Mouse (Mus musculus) testis, adult 2 months (tissue): ENCODE results near the gene D030056L22Rik. TPM values are rescaled to one million over a fixed set of nuclear protein-coding genes. Genes with fewer than 3 reads are reported as not detected.

Experiments used
- H3K27ac ChIP-seq: fragments of 200-500 bp; 2 replicates; pipeline ENCODE4 v1.5.1; 2012; ENCODE audit warnings: low read depth, low read length; ENCODE audit not compliant: control insufficient read depth, insufficient read depth
- H3K27me3 ChIP-seq: fragments of 200-500 bp; 2 replicates; pipeline ENCODE4 v1.6.1; 2012; ENCODE audit warnings: mild to moderate bottlenecking, low read length, moderate library complexity; ENCODE audit not compliant: control insufficient read depth, insufficient read depth
- H3K36me3 ChIP-seq: fragments of 200-500 bp; 2 replicates; pipeline ENCODE4 v1.6.1; 2012; ENCODE audit warnings: mild to moderate bottlenecking, low read length; ENCODE audit not compliant: control insufficient read depth, insufficient read depth
- H3K4me1 ChIP-seq: fragments of 200-500 bp; 2 replicates; pipeline ENCODE4 v1.6.1; 2012; ENCODE audit warnings: low read length; ENCODE audit not compliant: control insufficient read depth, insufficient read depth
- H3K4me3 ChIP-seq: fragments of 200-500 bp; 2 replicates; pipeline ENCODE4 v1.5.1; 2012; ENCODE audit warnings: low read depth, mild to moderate bottlenecking, low read length, moderate library complexity, mixed read lengths; ENCODE audit not compliant: control insufficient read depth
- CTCF ChIP-seq: fragments of 200-500 bp; IDR thresholded peaks from 2 replicates; pipeline ENCODE4 v1.5.1; 2012; ENCODE audit warnings: low read depth, mild to moderate bottlenecking, inconsistent platforms, low read length, moderate library complexity; ENCODE audit not compliant: control insufficient read depth, insufficient read depth, insufficient replicate concordance
- POLR2A ChIP-seq: fragments of 200-500 bp; IDR thresholded peaks from 2 replicates; pipeline ENCODE4 v1.6.1; 2012; ENCODE audit warnings: low read depth, mild to moderate bottlenecking, inconsistent platforms, low read length, moderate library complexity; ENCODE audit not compliant: control insufficient read depth
- polyA plus RNA-seq: library from polyadenylated mRNA; depleted of rRNA; stranded (reverse); fragments of >200 nt; gene quantifications from 2 replicates; pipeline ENCODE4 v1.2.3, GENCODE M21; 2012; rRNA removed

Gene D030056L22Rik
- polyA plus RNA-seq, 1 experiment: 38.2 TPM

GRCm38 (mm10) chr19:18757191-18757590, 44.2 kb downstream of the D030056L22Rik start:
- Histone ChIP-seq H3K27me3 (no peaks in the 10 kb centered on the region), H3K4me1 (peaks cover 3% of the 10 kb centered on the region), H3K36me3 (no peaks in the 10 kb centered on the region), H3K27ac (no peak overlapping the region), H3K4me3 (no peak overlapping the region)
- TF ChIP-seq CTCF (no peak), POLR2A (no peak)

- H3K4me1 ChIP-seq: peaks cover 3% of the 10 kb centered on the region
- TF ChIP-seq POLR2A (no peak), CTCF (no peak)
- no peaks in the 10 kb centered on the region for H3K36me3 ChIP-seq
- no peak overlapping the region for H3K27ac ChIP-seq
- H3K27me3 ChIP-seq: no peaks in the 10 kb centered on the region
- no peak overlapping the region for H3K4me3 ChIP-seq
Measured at GRCm38 (mm10) chr19:18757706-18758105, 44.7 kb downstream of the D030056L22Rik start.

- Histone ChIP-seq H3K36me3 (no peaks in the 10 kb centered on the region), H3K27me3 (no peaks in the 10 kb centered on the region), H3K27ac (no peak overlapping the region), H3K4me3 (no peak overlapping the region), H3K4me1 (peaks cover 3% of the 10 kb centered on the region)
- TF ChIP-seq POLR2A: no peak
- TF ChIP-seq CTCF: no peak
Measured at GRCm38 (mm10) chr19:18758269-18758668, 45.3 kb downstream of the D030056L22Rik start.

- peak overlapping the region; percentile 8; the same call in 1 of the 2 replicates for H3K4me3 ChIP-seq
- no peak overlapping the region for H3K27ac ChIP-seq
- no peaks in the 10 kb centered on the region for H3K36me3 ChIP-seq
- TF ChIP-seq CTCF (no peak), POLR2A (no peak)
- peaks cover 3% of the 10 kb centered on the region for H3K4me1 ChIP-seq
- H3K27me3 ChIP-seq: no peaks in the 10 kb centered on the region
Measured at GRCm38 (mm10) chr19:18758916-18759315, 45.9 kb downstream of the D030056L22Rik start.

- TF ChIP-seq CTCF (no peak), POLR2A (no peak)
- Histone ChIP-seq H3K27ac (no peak overlapping the region), H3K4me1 (no peaks in the 10 kb centered on the region), H3K27me3 (no peaks in the 10 kb centered on the region), H3K36me3 (no peaks in the 10 kb centered on the region), H3K4me3 (no peak overlapping the region)
Measured at GRCm38 (mm10) chr19:18766399-18766798, 53.4 kb downstream of the D030056L22Rik start.

Other genes with a start within 250 kb of the D030056L22Rik start
- 5.3 and 6.2 TPM in 2 replicates for gene Ostf1, start 81.4 kb upstream of the D030056L22Rik start, polyA plus RNA-seq
- gene Nmrk1, start 81.2 kb upstream of the D030056L22Rik start, polyA plus RNA-seq: 7.3 and 7.6 TPM in 2 replicates
- gene Carnmt1, start 42.4 kb upstream of the D030056L22Rik start, polyA plus RNA-seq: 10.1 and 11.6 TPM in 2 replicates
- gene Trpm6, start 36.8 kb downstream of the D030056L22Rik start, polyA plus RNA-seq: 8.8 and 9.0 TPM in 2 replicates